Mouse (Mus musculus): ENCODE results near the gene Csnk2a2. TPM values are rescaled to one million over a fixed set of nuclear protein-coding genes. Genes with fewer than 3 reads are reported as not detected.

Csnk2a2 gene
- total and polyA plus RNA-seq, 2 experiments from 2014 or later, result 9.9 to 26.7 TPM

- H3K9ac ChIP-seq, result no peak overlapping the region
- no peaks in the 10 kb centered on the region for H3K27me3 ChIP-seq (ENCODE audit: insufficient read depth, low read length)
- H3K9me3 ChIP-seq (ENCODE audit: low read length), result no peaks in the 10 kb centered on the region
- H3K4me3 ChIP-seq (ENCODE audit: low read depth, low read length), result no peak overlapping the region
- no peaks in the 10 kb centered on the region for H3K36me3 ChIP-seq (ENCODE audit: insufficient read depth)
- 29% methylated on average over 5 of the region's 5 CpGs for WGBS
- no peak overlapping the region for H3K27ac ChIP-seq (ENCODE audit: low read depth, low read length)
- ATAC-seq (peak; percentile 23; the same call in 1 of the 2 replicates), DNase-seq (no peak)
- H3K4me1 ChIP-seq (ENCODE audit: insufficient read depth), result no peaks in the 10 kb centered on the region
- no peak overlapping the region for H3K4me2 ChIP-seq (ENCODE audit: low read depth)
- TF ChIP-seq CTCF (IDR thresholded peaks at IDR 0.05; ENCODE audit: low read depth), result no peak
These were observed 92.6 kb downstream of the Csnk2a2 start for GRCm38 (mm10) chr8:95397201-95397600.

- Histone ChIP-seq H3K9me3 (ENCODE audit: low read length) (no peaks in the 10 kb centered on the region), H3K27me3 (ENCODE audit: insufficient read depth, low read length) (no peaks in the 10 kb centered on the region), H3K9ac (no peak overlapping the region), H3K4me3 (ENCODE audit: low read depth, low read length) (no peak overlapping the region), H3K4me1 (ENCODE audit: insufficient read depth) (no peaks in the 10 kb centered on the region), H3K36me3 (ENCODE audit: insufficient read depth) (no peaks in the 10 kb centered on the region), H3K27ac (ENCODE audit: low read depth, low read length) (no peak overlapping the region), H3K4me2 (ENCODE audit: low read depth) (no peak overlapping the region)
- no peak for TF ChIP-seq CTCF (IDR thresholded peaks at IDR 0.05; ENCODE audit: low read depth)
- DNase-seq, result no peak
- WGBS, result 78% methylated on average over 11 of the region's 11 CpGs
- ATAC-seq, result no peak
These were observed 93.1 kb downstream of the Csnk2a2 start for GRCm38 (mm10) chr8:95396752-95397151.

Other genes starting within 250 kb of the Csnk2a2 start
- gene Cngb1, start 183.5 kb downstream of the Csnk2a2 start, total RNA-seq (2014; rRNA removed), result 0.33 and 0.85 TPM in 2 replicates
- 0.47 and 1.2 TPM in 2 replicates for gene Cngb1, start 183.5 kb downstream of the Csnk2a2 start, polyA plus RNA-seq (2015; fragmentation: Nextera tagmentation; extraction: Ambion mirVana)
- gene Tepp, start 179.5 kb downstream of the Csnk2a2 start, total RNA-seq (2014; rRNA removed), result 1.2 and 1.3 TPM in 2 replicates
- gene Tepp, start 179.5 kb downstream of the Csnk2a2 start, polyA plus RNA-seq (2015; fragmentation: Nextera tagmentation; extraction: Ambion mirVana), result 0.86 and 1.8 TPM in 2 replicates
- 11.8 and 15.7 TPM in 2 replicates for gene Zfp319, start 158.1 kb downstream of the Csnk2a2 start, total RNA-seq (2014; rRNA removed)
- 10.7 and 13.4 TPM in 2 replicates for gene Zfp319, start 158.1 kb downstream of the Csnk2a2 start, polyA plus RNA-seq (2015; fragmentation: Nextera tagmentation; extraction: Ambion mirVana)
- gene Usb1, start 157.8 kb downstream of the Csnk2a2 start, total RNA-seq (2014; rRNA removed), result 30.8 and 66.0 TPM in 2 replicates
- 34.9 and 38.6 TPM in 2 replicates for gene Usb1, start 157.8 kb downstream of the Csnk2a2 start, polyA plus RNA-seq (2015; fragmentation: Nextera tagmentation; extraction: Ambion mirVana)
- 32.4 and 40.3 TPM in 2 replicates for gene Mmp15, start 137.8 kb downstream of the Csnk2a2 start, total RNA-seq (2014; rRNA removed)
- 10.7 and 13.9 TPM in 2 replicates for gene Mmp15, start 137.8 kb downstream of the Csnk2a2 start, polyA plus RNA-seq (2015; fragmentation: Nextera tagmentation; extraction: Ambion mirVana)
- gene Cfap20, start 55.2 kb downstream of the Csnk2a2 start, total RNA-seq (2014; rRNA removed), result 88.8 and 94.2 TPM in 2 replicates
- 106 and 125 TPM in 2 replicates for gene Cfap20, start 55.2 kb downstream of the Csnk2a2 start, polyA plus RNA-seq (2015; fragmentation: Nextera tagmentation; extraction: Ambion mirVana)
- 3.4 and 3.7 TPM in 2 replicates for gene Ccdc113, start 44.0 kb upstream of the Csnk2a2 start, total RNA-seq (2014; rRNA removed)
- 3.3 and 5.3 TPM in 2 replicates for gene Ccdc113, start 44.0 kb upstream of the Csnk2a2 start, polyA plus RNA-seq (2015; fragmentation: Nextera tagmentation; extraction: Ambion mirVana)
- 0.38 TPM in 1 of 2 replicates, not detected in the other for gene Prss54, start 86.3 kb upstream of the Csnk2a2 start, total RNA-seq (2014; rRNA removed)
- not detected in 2 replicates for gene Prss54, start 86.3 kb upstream of the Csnk2a2 start, polyA plus RNA-seq (2015; fragmentation: Nextera tagmentation; extraction: Ambion mirVana)
- 3.8 and 4.3 TPM in 2 replicates for gene Gins3, start 143.4 kb upstream of the Csnk2a2 start, total RNA-seq (2014; rRNA removed)
- gene Gins3, start 143.4 kb upstream of the Csnk2a2 start, polyA plus RNA-seq (2015; fragmentation: Nextera tagmentation; extraction: Ambion mirVana), result 3.2 and 4.4 TPM in 2 replicates
- 549 and 619 TPM in 2 replicates for gene Ndrg4, start 186.9 kb upstream of the Csnk2a2 start, total RNA-seq (2014; rRNA removed)
- 428 and 484 TPM in 2 replicates for gene Ndrg4, start 186.9 kb upstream of the Csnk2a2 start, polyA plus RNA-seq (2015; fragmentation: Nextera tagmentation; extraction: Ambion mirVana)
- 24.9 and 29.8 TPM in 2 replicates for gene Setd6, start 225.8 kb upstream of the Csnk2a2 start, total RNA-seq (2014; rRNA removed)
- gene Setd6, start 225.8 kb upstream of the Csnk2a2 start, polyA plus RNA-seq (2015; fragmentation: Nextera tagmentation; extraction: Ambion mirVana), result 37.1 and 40.0 TPM in 2 replicates

Measured in forebrain, postnatal 0 days (tissue).